Mouse (Mus musculus): ENCODE measurements around the gene Sh3bp2. TPM values are rescaled to one million over a fixed set of nuclear protein-coding genes. Genes with fewer than 3 reads are reported as not detected.

Gene Sh3bp2
- polyA plus RNA-seq, 1 experiment, result 29.7 TPM

DNA sequence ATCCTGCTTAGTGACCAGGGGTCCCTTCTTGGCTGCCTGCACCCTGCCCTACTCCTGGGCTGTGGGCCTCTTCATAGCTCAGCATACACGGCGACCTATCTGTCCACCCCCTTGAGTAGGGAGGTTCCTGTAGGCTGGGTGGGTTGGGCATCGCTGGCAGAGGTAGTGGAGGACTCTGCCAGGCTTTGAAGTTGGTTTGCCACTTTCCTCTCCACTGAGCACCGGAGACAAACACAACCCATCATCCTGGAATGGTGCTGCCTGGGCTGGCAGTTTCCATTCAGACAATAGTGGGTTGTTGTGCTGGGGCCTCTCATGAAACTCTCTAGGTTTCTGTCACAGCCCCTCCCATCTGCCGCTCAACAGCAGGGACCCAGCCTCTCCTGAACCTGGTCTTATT lies 4.5 kb downstream of the Sh3bp2 start:
- Histone ChIP-seq H3K27ac (ENCODE audit: control insufficient read depth, insufficient read depth, low read depth, low read length, poor library complexity) (no peak overlapping the region), H3K4me3 (replicated peaks; ENCODE audit: control insufficient read depth, low read depth, low read length) (no peak overlapping the region), H3K4me1 (ENCODE audit: control insufficient read depth, insufficient read depth, low read length) (peaks cover 31% of the 10 kb centered on the region)
- TF ChIP-seq POLR2A (IDR thresholded peaks at IDR 0.05; ENCODE audit: borderline replicate concordance, control insufficient read depth, low read depth, low read length), result no peak
- TF ChIP-seq CTCF (IDR thresholded peaks at IDR 0.05; ENCODE audit: control insufficient read depth, insufficient read depth, low read length), result no peak
- 66% methylated on average over 5 of the region's 5 CpGs for WGBS

DNA sequence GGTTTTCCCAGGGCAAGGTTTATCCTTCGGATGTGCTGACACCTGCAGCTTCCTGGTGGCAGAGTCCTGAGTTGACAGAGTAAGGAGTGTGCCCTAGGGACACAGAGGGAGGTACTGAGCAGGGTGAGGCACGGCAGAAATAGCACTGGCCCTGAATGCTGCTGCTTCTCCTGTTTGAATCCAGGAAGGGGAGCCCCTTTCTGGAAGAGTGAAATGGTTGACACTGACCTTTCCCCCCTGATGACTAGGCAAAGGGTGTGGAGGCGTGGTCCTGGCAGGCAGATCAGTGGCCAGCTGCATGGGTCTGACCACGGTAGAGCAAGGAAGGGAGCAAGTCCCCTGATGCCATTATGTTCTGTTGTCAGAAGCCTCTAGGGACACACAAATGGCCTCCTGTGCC lies 5.0 kb downstream of the Sh3bp2 start:
- TF ChIP-seq POLR2A (IDR thresholded peaks at IDR 0.05; ENCODE audit: borderline replicate concordance, control insufficient read depth, low read depth, low read length) (no peak), CTCF (IDR thresholded peaks at IDR 0.05; ENCODE audit: control insufficient read depth, insufficient read depth, low read length) (no peak)
- Histone ChIP-seq H3K4me3 (replicated peaks; ENCODE audit: control insufficient read depth, low read depth, low read length) (no peak overlapping the region), H3K4me1 (ENCODE audit: control insufficient read depth, insufficient read depth, low read length) (peaks cover 35% of the 10 kb centered on the region), H3K27ac (ENCODE audit: control insufficient read depth, insufficient read depth, low read depth, low read length, poor library complexity) (peak overlapping the region; percentile 2)
- WGBS, result 31% methylated on average over 4 of the region's 4 CpGs

DNA sequence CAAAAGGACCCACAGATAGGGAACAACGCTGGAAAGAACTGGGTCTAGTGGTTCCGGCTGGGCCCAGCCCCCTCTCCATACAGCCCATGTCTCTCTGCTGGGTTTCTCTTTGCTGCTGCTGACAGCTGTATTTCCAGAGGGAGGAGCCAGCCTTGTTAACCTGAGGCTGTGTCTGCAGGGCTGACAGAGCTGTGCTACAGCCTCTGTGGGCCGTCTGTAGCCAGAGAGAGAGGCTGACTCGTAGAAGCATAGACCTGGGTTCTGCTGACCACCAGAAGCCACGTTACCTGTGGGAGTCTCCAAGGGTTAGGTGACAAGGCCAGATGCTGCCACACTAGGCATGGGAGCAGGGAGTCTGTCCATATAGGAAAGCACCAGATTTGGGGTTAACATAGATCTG lies 7.4 kb downstream of the Sh3bp2 start:
- no peak overlapping the region for H3K4me3 ChIP-seq (replicated peaks; ENCODE audit: control insufficient read depth, low read depth, low read length)
- WGBS, result 79% methylated on average over 5 of the region's 5 CpGs
- peaks cover 36% of the 10 kb centered on the region for H3K4me1 ChIP-seq (ENCODE audit: control insufficient read depth, insufficient read depth, low read length)
- peak overlapping the region; percentile 90 for H3K27ac ChIP-seq (ENCODE audit: control insufficient read depth, insufficient read depth, low read depth, low read length, poor library complexity)
- TF ChIP-seq POLR2A (IDR thresholded peaks at IDR 0.05; ENCODE audit: borderline replicate concordance, control insufficient read depth, low read depth, low read length) (no peak), CTCF (IDR thresholded peaks at IDR 0.05; ENCODE audit: control insufficient read depth, insufficient read depth, low read length) (no peak)

DNA sequence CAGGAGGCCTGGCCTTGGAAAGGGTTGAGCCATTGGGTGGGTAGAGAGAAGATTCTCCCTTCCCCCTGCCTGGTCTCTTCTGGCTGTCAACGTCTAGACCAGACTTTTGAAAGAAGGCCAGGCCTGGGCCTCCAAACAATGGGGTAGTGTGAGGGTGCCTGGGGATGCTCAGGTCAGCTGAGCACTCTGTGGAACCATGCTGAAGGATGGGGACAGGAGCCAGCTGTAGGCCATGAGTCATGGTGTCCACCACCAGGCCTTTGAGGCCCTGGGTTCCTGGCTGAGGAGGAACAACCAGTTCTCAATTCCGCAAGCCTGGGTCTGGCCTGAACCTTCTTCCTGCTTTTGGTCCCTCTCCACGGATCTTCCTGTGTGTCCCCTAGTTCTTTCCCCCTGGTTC lies 8.2 kb downstream of the Sh3bp2 start:
- TF ChIP-seq CTCF (IDR thresholded peaks at IDR 0.05; ENCODE audit: control insufficient read depth, insufficient read depth, low read length), result no peak
- TF ChIP-seq POLR2A (IDR thresholded peaks at IDR 0.05; ENCODE audit: borderline replicate concordance, control insufficient read depth, low read depth, low read length), result no peak
- Histone ChIP-seq H3K27ac (ENCODE audit: control insufficient read depth, insufficient read depth, low read depth, low read length, poor library complexity) (peak overlapping the region; percentile 90), H3K4me3 (replicated peaks; ENCODE audit: control insufficient read depth, low read depth, low read length) (no peak overlapping the region), H3K4me1 (ENCODE audit: control insufficient read depth, insufficient read depth, low read length) (peaks cover 40% of the 10 kb centered on the region)
- 34% methylated on average over 3 of the region's 3 CpGs for whole genome bisulfite sequencing

DNA sequence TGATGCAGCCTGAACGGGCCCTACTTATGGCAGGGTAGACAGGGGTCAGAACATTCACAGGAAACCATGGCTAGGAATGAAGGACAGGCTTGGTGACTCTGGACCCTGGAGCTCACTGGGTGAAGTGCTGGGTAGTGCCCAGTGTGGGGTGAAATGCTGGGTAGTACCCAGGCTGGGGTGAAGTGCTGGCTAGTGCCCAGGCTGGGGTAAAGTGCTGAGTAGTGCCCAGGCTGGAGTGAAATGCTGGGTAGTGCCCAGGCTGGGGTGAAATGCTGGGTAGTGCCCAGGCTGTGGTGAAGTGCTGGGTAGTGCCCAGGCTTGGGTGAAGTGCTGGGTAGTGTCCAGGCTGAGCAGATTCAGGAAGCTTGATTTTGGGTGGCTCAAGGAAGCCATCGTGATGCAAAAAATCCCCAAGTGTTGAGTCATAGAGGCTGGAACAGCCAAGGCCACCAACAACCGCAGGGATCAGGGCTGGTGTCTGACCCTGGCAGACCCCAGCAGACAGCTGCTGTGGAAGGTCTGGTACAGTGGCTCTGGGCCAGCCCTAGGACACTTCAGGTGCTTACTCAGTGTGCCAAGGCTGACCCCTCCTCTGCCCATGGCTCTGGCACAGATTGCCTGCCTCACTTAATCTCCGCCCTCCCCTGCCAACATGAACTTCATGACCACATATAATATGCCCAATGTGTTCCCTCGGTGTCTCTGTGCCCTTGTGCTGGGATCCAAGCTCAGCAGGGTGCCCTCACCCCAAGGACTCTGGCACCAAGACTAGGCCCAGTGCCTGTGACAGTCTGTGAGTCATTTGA lies 9.3 kb downstream of the Sh3bp2 start:
- TF ChIP-seq POLR2A (IDR thresholded peaks at IDR 0.05; ENCODE audit: borderline replicate concordance, control insufficient read depth, low read depth, low read length) (0 out of 2 replicates have a peak, but pooled peaks have one; percentile 6), CTCF (IDR thresholded peaks at IDR 0.05; ENCODE audit: control insufficient read depth, insufficient read depth, low read length) (no peak)
- H3K4me1 ChIP-seq (ENCODE audit: control insufficient read depth, insufficient read depth, low read length), result peaks cover 43% of the 10 kb centered on the region

DNA sequence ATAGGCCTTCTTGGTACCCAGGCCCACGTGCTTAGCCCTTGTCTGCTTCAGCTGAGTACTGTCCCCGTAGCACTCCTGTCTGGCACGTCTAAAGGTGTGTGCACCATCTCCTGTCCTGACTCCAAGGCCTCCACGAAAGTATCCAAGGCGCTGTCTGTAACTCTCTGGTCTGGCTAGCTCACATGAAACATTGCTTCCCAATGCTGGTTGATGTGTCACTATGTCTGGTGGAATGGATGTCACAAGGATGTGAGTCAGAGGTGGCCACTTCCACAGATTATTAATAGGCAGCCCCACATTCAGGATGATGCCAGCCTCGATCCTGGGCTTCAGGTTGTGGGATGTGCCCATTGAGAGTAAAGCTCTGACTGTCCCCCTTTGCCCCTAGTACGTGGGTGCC lies 10.2 kb downstream of the Sh3bp2 start:
- H3K4me1 ChIP-seq (ENCODE audit: control insufficient read depth, insufficient read depth, low read length), result peaks cover 39% of the 10 kb centered on the region
- WGBS, result 75% methylated on average over 7 of the region's 7 CpGs
- H3K27ac ChIP-seq (ENCODE audit: control insufficient read depth, insufficient read depth, low read depth, low read length, poor library complexity), result no peak overlapping the region
- TF ChIP-seq CTCF (IDR thresholded peaks at IDR 0.05; ENCODE audit: control insufficient read depth, insufficient read depth, low read length), result no peak
- no peak for TF ChIP-seq POLR2A (IDR thresholded peaks at IDR 0.05; ENCODE audit: borderline replicate concordance, control insufficient read depth, low read depth, low read length)
- no peak overlapping the region for H3K4me3 ChIP-seq (replicated peaks; ENCODE audit: control insufficient read depth, low read depth, low read length)

More for the DNA sequence above, 9.3 kb downstream of the Sh3bp2 start:
- no peak overlapping the region for H3K4me3 ChIP-seq (replicated peaks; ENCODE audit: control insufficient read depth, low read depth, low read length)
- WGBS, result 53% methylated on average over 5 of the region's 5 CpGs
- peak overlapping the region; percentile 80 for H3K27ac ChIP-seq (ENCODE audit: control insufficient read depth, insufficient read depth, low read depth, low read length, poor library complexity)

DNA sequence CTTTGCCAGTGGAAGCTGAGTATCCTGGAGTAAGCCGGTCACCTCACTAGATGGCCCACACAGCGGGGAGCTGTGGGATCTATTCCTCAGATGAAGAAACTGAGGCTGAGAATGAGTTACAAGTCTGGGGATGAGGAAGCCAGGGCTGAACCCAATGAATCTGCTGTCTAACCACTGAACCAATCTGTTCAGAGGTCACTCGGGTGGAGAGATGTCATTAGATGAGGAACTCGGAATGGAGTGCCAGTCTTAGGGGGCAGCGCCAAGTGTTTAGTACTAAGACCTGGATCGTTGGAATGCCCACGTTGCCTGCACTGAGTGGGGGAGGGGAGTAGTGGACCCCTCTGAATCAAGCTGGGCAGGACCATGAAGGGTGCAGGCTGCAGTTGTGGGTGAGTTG lies 12.4 kb downstream of the Sh3bp2 start:
- 27% methylated on average over 7 of the region's 7 CpGs for WGBS
- Histone ChIP-seq H3K4me3 (replicated peaks; ENCODE audit: control insufficient read depth, low read depth, low read length) (no peak overlapping the region), H3K4me1 (ENCODE audit: control insufficient read depth, insufficient read depth, low read length) (peaks cover 33% of the 10 kb centered on the region), H3K27ac (ENCODE audit: control insufficient read depth, insufficient read depth, low read depth, low read length, poor library complexity) (peak overlapping the region; percentile 78)
- TF ChIP-seq CTCF (IDR thresholded peaks at IDR 0.05; ENCODE audit: control insufficient read depth, insufficient read depth, low read length) (no peak), POLR2A (IDR thresholded peaks at IDR 0.05; ENCODE audit: borderline replicate concordance, control insufficient read depth, low read depth, low read length) (no peak)

DNA sequence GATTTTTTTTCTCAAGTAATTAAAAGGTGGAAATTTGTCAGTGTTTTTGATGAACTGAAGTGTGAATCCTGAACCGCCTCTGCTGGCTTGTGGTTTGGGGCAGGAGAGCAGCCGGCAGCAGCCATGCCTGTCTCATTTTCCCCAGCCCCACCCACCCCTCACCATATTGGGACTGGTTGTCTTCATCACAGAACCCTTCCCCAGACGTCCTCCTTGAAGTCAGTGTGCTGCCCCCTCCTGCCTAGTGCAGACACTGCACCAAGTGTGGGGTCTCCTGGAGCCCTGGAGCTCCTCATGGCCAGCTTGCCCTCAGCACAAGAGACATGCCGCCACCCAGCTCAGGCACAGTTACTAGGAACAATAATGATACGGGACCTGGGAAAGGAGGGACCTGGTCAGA lies 12.9 kb downstream of the Sh3bp2 start:
- H3K4me1 ChIP-seq (ENCODE audit: control insufficient read depth, insufficient read depth, low read length), result peaks cover 29% of the 10 kb centered on the region
- no peak overlapping the region for H3K4me3 ChIP-seq (replicated peaks; ENCODE audit: control insufficient read depth, low read depth, low read length)
- TF ChIP-seq CTCF (IDR thresholded peaks at IDR 0.05; ENCODE audit: control insufficient read depth, insufficient read depth, low read length) (peak; percentile 60; the same call in 1 of the 2 replicates), POLR2A (IDR thresholded peaks at IDR 0.05; ENCODE audit: borderline replicate concordance, control insufficient read depth, low read depth, low read length) (no peak)
- H3K27ac ChIP-seq (ENCODE audit: control insufficient read depth, insufficient read depth, low read depth, low read length, poor library complexity), result peak overlapping the region; percentile 78
- 31% methylated on average over 5 of the region's 5 CpGs for WGBS
